ENCODE assay signal across 8 mouse cellular contexts in the genomic region with DNA sequence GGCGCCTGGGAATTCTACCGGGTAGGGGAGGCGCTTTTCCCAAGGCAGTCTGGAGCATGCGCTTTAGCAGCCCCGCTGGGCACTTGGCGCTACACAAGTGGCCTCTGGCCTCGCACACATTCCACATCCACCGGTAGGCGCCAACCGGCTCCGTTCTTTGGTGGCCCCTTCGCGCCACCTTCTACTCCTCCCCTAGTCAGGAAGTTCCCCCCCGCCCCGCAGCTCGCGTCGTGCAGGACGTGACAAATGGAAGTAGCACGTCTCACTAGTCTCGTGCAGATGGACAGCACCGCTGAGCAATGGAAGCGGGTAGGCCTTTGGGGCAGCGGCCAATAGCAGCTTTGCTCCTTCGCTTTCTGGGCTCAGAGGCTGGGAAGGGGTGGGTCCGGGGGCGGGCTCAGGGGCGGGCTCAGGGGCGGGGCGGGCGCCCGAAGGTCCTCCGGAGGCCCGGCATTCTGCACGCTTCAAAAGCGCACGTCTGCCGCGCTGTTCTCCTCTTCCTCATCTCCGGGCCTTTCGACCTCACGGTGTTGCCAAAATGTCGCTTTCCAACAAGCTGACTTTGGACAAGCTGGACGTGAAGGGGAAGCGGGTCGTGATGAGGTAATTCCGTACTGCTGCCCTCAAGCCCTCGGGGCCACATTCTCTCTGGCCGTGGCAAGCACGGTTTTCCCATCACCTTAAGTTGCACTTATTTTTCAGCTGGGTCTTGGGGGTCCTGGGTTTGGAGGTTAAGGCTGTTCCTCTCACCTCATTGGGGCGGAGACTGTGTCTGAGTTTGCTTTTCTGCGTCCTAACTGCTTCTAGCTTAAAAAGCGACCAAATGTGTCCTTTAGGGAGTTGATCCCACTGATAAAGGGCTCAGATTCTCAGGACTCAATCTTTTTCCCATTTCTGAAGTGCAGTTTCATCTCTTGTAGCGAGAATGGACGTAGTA. TPM values are rescaled to one million over a fixed set of nuclear protein-coding genes. Genes with fewer than 3 reads are reported as not detected.
DNase-seq lines count a peak whose midpoint lies in the region; ATAC-seq lines count a peak whose summit lies in the region.

A gene (plus strand): TSS at position 388 of the 937 bp plus-strand sequence.

- H3K27ac ChIP-seq in hindbrain, embryonic 16.5 days (ENCODE audit: low read depth, low read length), result peak within 1 kb of the TSS; percentile 68
- H3K27ac ChIP-seq in macrophage, result peak within 1 kb of the TSS; percentile 79

- H3K4me3 ChIP-seq in hindbrain, embryonic 16.5 days (ENCODE audit: low read length), result peak within 1 kb of the TSS; percentile 52
- peak within 1 kb of the TSS; percentile 69 for H3K4me3 ChIP-seq in macrophage (ENCODE audit: inconsistent target)

- H3K27me3 ChIP-seq in hindbrain, embryonic 16.5 days (replicated peaks; ENCODE audit: control insufficient read depth, insufficient read depth, low read length), result no peaks in the 10 kb centered on the region

- ATAC-seq in hindbrain, embryonic 16.5 days, result peak; percentile 99

- peak within 1 kb of the TSS; percentile 68 for H3K4me2 ChIP-seq in hindbrain, embryonic 16.5 days (ENCODE audit: low read length)

- 20% methylated on average over 48 of the region's 55 CpGs for WGBS in hindbrain, embryonic 16.5 days
- 21% methylated on average over 34 of the region's 55 CpGs for WGBS in macrophage (ENCODE audit: missing documents)

- H3K36me3 ChIP-seq in hindbrain, embryonic 16.5 days (ENCODE audit: control insufficient read depth, insufficient read depth, low read length), result no peaks in the 10 kb centered on the region
- no peaks in the 10 kb centered on the region for H3K36me3 ChIP-seq in macrophage (ENCODE audit: inconsistent target)

- peak; percentile 80 for DNase-seq in WW6 (ENCODE audit: low read depth, low spot score)
- DNase-seq in cerebellum, postnatal 4 days (ENCODE audit: low spot score in 2 of 2), result peak; percentile 55 to 80
- DNase-seq in gastrocnemius, adult 18-20 months (ENCODE audit: low spot score), result peak; percentile 93
- DNase-seq in left cerebral cortex, adult 18-20 months (ENCODE audit: low spot score in 2 of 2), result peak; percentile 83 to 88
- peak; percentile 95 for DNase-seq in right cerebral cortex, adult 18-20 months
- peak; percentile 54 for DNase-seq in urinary bladder, postnatal 10 days (ENCODE audit: low spot score)

- peak within 1 kb of the TSS; percentile 64 for H3K9ac ChIP-seq in hindbrain, embryonic 16.5 days (ENCODE audit: low read depth, low read length)

- peaks cover 46% of the 10 kb centered on the region for H3K79me2 ChIP-seq in macrophage (ENCODE audit: inconsistent target)

- no peaks in the 10 kb centered on the region for H3K9me3 ChIP-seq in hindbrain, embryonic 16.5 days (ENCODE audit: control insufficient read depth, low read length)

- H3K4me1 ChIP-seq in hindbrain, embryonic 16.5 days (ENCODE audit: control insufficient read depth, insufficient read depth, low read depth, low read length), result peaks cover 10% of the 10 kb centered on the region

RNA-seq across cellular contexts. Expression of the gene that starts here (rescaled TPM):
- 100 to 1,000 TPM; 795 to 881 TPM for total RNA-seq in gastrocnemius, adult 18-20 months (2021)
- polyA plus RNA-seq in hindbrain, embryonic 16.5 days (2015; fragmentation: Nextera tagmentation; extraction: Ambion mirVana), result 297 and 306 TPM in 2 replicates
- 100 to 1,000 TPM; 472 to 481 TPM for total RNA-seq in left cerebral cortex, adult 18-20 months (2021)
- total RNA-seq in macrophage (2018; cell fraction: chromatin; rRNA removed), result 10 to 100 TPM; 10.9 to 46.8 (median 20.4) TPM
- total RNA-seq in macrophage (2018; cell fraction: cytosol; rRNA removed), result 100 to 1,000 TPM; 184 to 321 (median 261) TPM
- total RNA-seq in macrophage (2018; cell fraction: nucleus; rRNA removed), result 100 to 1,000 TPM in 9 of 26 experiments, 10 to 100 TPM in 17; 54.4 to 191 (median 92.7) TPM
- 180 to 539 TPM (median 250 TPM) in 3 replicates for polyA plus RNA-seq in macrophage (2018)

Comparison
In these comparisons a context has a peak if more than half of its experiments do, and no peak if none do; other contexts are left out.
1. Peak in every context shown above with its lines: DNase-seq, ATAC-seq, H3K4me3 ChIP-seq and H3K27ac ChIP-seq.